Comparison of ENCODE assay signal across 9 mouse cellular contexts in the genomic region with DNA sequence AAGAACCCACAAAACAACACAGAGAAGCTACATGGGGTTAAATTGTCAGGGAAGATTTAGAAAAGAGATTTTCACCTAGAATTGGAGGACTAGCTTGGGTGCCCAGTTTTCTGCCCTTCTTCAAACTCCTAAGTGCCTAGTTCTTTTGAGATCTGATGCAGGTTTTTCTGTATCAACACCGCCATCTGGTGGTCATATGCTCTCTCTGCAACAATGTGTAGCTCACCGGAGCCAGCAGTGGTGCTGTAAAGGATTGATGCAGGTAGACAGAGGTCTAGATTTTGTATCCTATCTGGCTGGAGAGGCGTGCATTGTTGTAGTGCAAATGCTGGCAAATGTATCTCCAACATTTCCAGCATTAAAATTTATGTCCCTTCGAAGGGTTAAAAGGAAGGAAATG. TPM values are rescaled to one million over a fixed set of nuclear protein-coding genes. Genes with fewer than 3 reads are reported as not detected.
DNase-seq lines count a peak whose midpoint lies in the region; TF ChIP-seq lines count a peak whose summit lies in the region.
"Had no signal": no experiment of that assay in that cellular context is flagged by ENCODE, and none has a peak within 500 bp of the region (broad histone marks: within the 10 kb centered on the region; RNA-seq: fewer than 3 reads in every experiment).

No protein-coding gene starts in this region.

- no peak overlapping the region for H3K9ac ChIP-seq in ES-E14 (ENCODE audit: insufficient read depth, low read depth, low read length, poor library complexity, severe bottlenecking)
- H3K9ac ChIP-seq: lung, embryonic 15.5 days had no signal

- peak; percentile 61 for DNase-seq in ES-E14 (ENCODE audit: low read depth, low spot score)
- peak; percentile 72 for DNase-seq in adrenal gland, postnatal 10 days
- peak; percentile 72 for DNase-seq in embryo, embryonic 11.5 days (ENCODE audit: low read depth, low spot score)
- peak; percentile 42 to 46 for DNase-seq in gastrocnemius, postnatal 4 days (ENCODE audit: low spot score in 2 of 2)
- DNase-seq in kidney, postnatal 36 days: peak; percentile 52 to 71
- DNase-seq in lung, adult 18-20 months: peak; percentile 32 to 55
- DNase-seq in retina, embryonic 14.5 days (ENCODE audit: low spot score): peak; percentile 94
- peak; percentile 43 for DNase-seq in urinary bladder, postnatal 25 days (ENCODE audit: low spot score)

- H3K27ac ChIP-seq in ES-E14 (ENCODE audit: insufficient read depth, low read depth, low read length, poor library complexity, severe bottlenecking): no peak overlapping the region
- H3K27ac ChIP-seq: lung, embryonic 15.5 days had no signal

- no peak overlapping the region for H3K4me3 ChIP-seq in ES-E14 (ENCODE audit: insufficient read depth in 1 of 2, low read depth in 1 of 2, low read length in 2 of 2, poor library complexity in 1 of 2, severe bottlenecking in 1 of 2)
- H3K4me3 ChIP-seq: lung, embryonic 15.5 days had no signal

- in situ Hi-C loops in ES-E14 (cut with MboI; ENCODE audit: low sequenced_read_pairs in 2 of 2, unreplicated experiment in 2 of 2): loop anchor here (25.0 kb wide), 2 partner anchors 121 to 546 kb away; no protein-coding TSS in a partner anchor

- no peaks in the 10 kb centered on the region for H3K36me3 ChIP-seq in ES-E14 (ENCODE audit: control insufficient read depth, insufficient read depth, low read length, poor library complexity, severe bottlenecking)
- H3K36me3 ChIP-seq: lung, embryonic 15.5 days had no signal

- H3K4me1 ChIP-seq in ES-E14 (ENCODE audit: control insufficient read depth in 2 of 2, insufficient read depth in 2 of 2, low read length in 2 of 2, poor library complexity in 1 of 2): no peaks in the 10 kb centered on the region
- H3K4me1 ChIP-seq: lung, embryonic 15.5 days had no signal

- no peaks in the 10 kb centered on the region for H3K9me3 ChIP-seq in ES-E14 (ENCODE audit: control insufficient read depth, insufficient read depth, low read depth, low read length)
- H3K9me3 ChIP-seq: lung, embryonic 15.5 days had no signal

TF ChIP-seq in ES-E14, 5 proteins besides CTCF, POLR2A, EP300 and RAD21:
- TF ChIP-seq ZC3H11A (IDR thresholded peaks at IDR 0.05; ENCODE audit: borderline replicate concordance, low read depth, low read length): peak; percentile 84
- no peak for TF ChIP-seq CHD2 (IDR thresholded peaks at IDR 0.05; ENCODE audit: low read depth, low read length)
TF ChIP-seq in ES-E14: peak in this region for 1.

RNA-seq across cellular contexts. Expression of gene Pde1c, which starts 39.4 kb away (rescaled TPM):
- total RNA-seq in ES-E14 (2012; rRNA removed): 0.18 and 0.26 TPM in 2 replicates
- total RNA-seq in adrenal gland, postnatal 10 days (2021): under 1 TPM; 0.42 to 0.61 TPM
- 1 to 10 TPM; 5.5 to 5.8 TPM for total RNA-seq in gastrocnemius, postnatal 4 days (2021)

Comparison
In these comparisons a context has a peak if more than half of its experiments do, and no peak if none do; other contexts are left out.
1. DNase-seq: peak in every context shown above with its lines; median percentile 94 in retina, embryonic 14.5 days; 72 in adrenal gland, postnatal 10 days; 72 in embryo, embryonic 11.5 days; 62 in kidney, postnatal 36 days; 61 in ES-E14; 44 in gastrocnemius, postnatal 4 days; 44 in lung, adult 18-20 months; 43 in urinary bladder, postnatal 25 days.